Mouse (Mus musculus) forebrain, postnatal 0 days (tissue): Measurements from ENCODE around the gene Fam111a. TPM values are rescaled to one million over a fixed set of nuclear protein-coding genes. Genes with fewer than 3 reads are reported as not detected.
A peak's percentile ranks its signal among the peaks of the same experiment; 100 is the strongest.
"Not testable (repeated sequence)": the region's sequence is repeated elsewhere in the genome, so short reads cannot be mapped to it uniquely, and the experiment has no call there.

Experiments
- ATAC-seq: fragments of 200-750 bp; cut with Nextera tagmentation; 2 replicates; pipeline ENCODE4 v1.8.0; 2017; ENCODE audit warnings: mild to moderate bottlenecking, moderate library complexity
- DNase-seq: peaks from one replicate; pipeline ENCODE4 v3.0.0-alpha.2; 2015
- H3K27ac ChIP-seq: fragments of 300-500 bp; sonication (generic); 2 replicates; pipeline ENCODE4 v1.5.1; 2014; ENCODE audit warnings: low read depth, mild to moderate bottlenecking, antibody characterized with exemption, low read length, moderate library complexity, mixed read lengths
- H3K27me3 ChIP-seq: fragments of 300-500 bp; sonication (generic); 2 replicates; pipeline ENCODE4 v1.6.1; 2014; ENCODE audit warnings: mild to moderate bottlenecking, low read length, mixed read lengths; ENCODE audit not compliant: insufficient read depth
- H3K36me3 ChIP-seq: fragments of 300-500 bp; sonication (generic); 2 replicates; pipeline ENCODE4 v1.6.1; 2014; ENCODE audit warnings: mild to moderate bottlenecking, moderate library complexity; ENCODE audit not compliant: insufficient read depth
- H3K4me1 ChIP-seq: fragments of 300-500 bp; sonication (generic); 2 replicates; pipeline ENCODE4 v1.6.1; 2014; ENCODE audit warnings: antibody characterized with exemption; ENCODE audit not compliant: insufficient read depth
- H3K4me2 ChIP-seq: fragments of 300-500 bp; sonication (generic); 2 replicates; pipeline ENCODE4 v1.6.1; 2014; ENCODE audit warnings: low read depth, mild to moderate bottlenecking, moderate library complexity
- H3K4me3 ChIP-seq: fragments of 300-500 bp; sonication (generic); 2 replicates; pipeline ENCODE4 v1.5.1; 2014; ENCODE audit warnings: low read depth, low read length, mixed read lengths
- H3K9ac ChIP-seq: fragments of 300-500 bp; sonication (generic); 2 replicates; pipeline ENCODE4 v1.6.1; 2014; ENCODE audit warnings: mild to moderate bottlenecking
- H3K9me3 ChIP-seq: fragments of 300-500 bp; sonication (generic); 2 replicates; pipeline ENCODE4 v1.6.1; 2016; ENCODE audit warnings: low read length
- CTCF ChIP-seq: sonication (generic); IDR thresholded peaks from 2 replicates; pipeline ENCODE4 v1.5.1; 2016; ENCODE audit warnings: antibody characterized with exemption, control low read depth, low read depth
- WGBS: fragments of 180-500 bp; shearing (Covaris S2); extraction: QIAGEN DNeasy Blood & Tissue Kit; methylation state at CpG from one replicate; pipeline ENCODE4 v1.1.7; 2014; 5-methylcytosine and 5-hydroxymethylcytosine counted together
- polyA plus RNA-seq: library from polyadenylated mRNA; unstranded; fragments of >200 nt; fragmentation: Nextera tagmentation; extraction: Ambion mirVana; gene quantifications from 2 replicates; pipeline ENCODE4 v1.2.1, GENCODE M21; 2015
- total RNA-seq: library from RNA; depleted of rRNA; stranded (reverse); fragments of >200 nt; gene quantifications from 2 replicates; pipeline ENCODE4 v1.2.3, GENCODE M21; 2014; rRNA removed

Fam111a gene
- total RNA-seq: 4.3 and 4.4 TPM in 2 replicates
- 2.9 and 3.2 TPM in 2 replicates for polyA plus RNA-seq

- H3K36me3 ChIP-seq, H3K4me1 ChIP-seq, H3K4me2 ChIP-seq, ATAC-seq, H3K27me3 ChIP-seq, H3K9ac ChIP-seq, DNase-seq, H3K9me3 ChIP-seq, H3K27ac ChIP-seq, H3K4me3 ChIP-seq: not testable (repeated sequence)
- WGBS: 98% methylated on average over 11 of the region's 11 CpGs
These were observed at the start of gene Fam111a for GRCm38 (mm10) chr19:12545440-12545839. Fam111a (plus strand) TSS chr19:12545740.

- ATAC-seq (no peak), DNase-seq (no peak)
- Histone ChIP-seq H3K4me3 (no peak overlapping the region), H3K4me2 (no peak overlapping the region), H3K9me3 (no peaks in the 10 kb centered on the region), H3K4me1 (peaks cover 21% of the 10 kb centered on the region), H3K9ac (no peak overlapping the region), H3K36me3 (peaks cover 11% of the 10 kb centered on the region), H3K27ac (no peak overlapping the region), H3K27me3 (no peaks in the 10 kb centered on the region)
- TF ChIP-seq CTCF: no peak
- WGBS: 92% methylated on average over 2 of the region's 2 CpGs
These were observed 49.3 kb upstream of the Fam111a start for GRCm38 (mm10) chr19:12496241-12496640.

- DNase-seq: no peak
- TF ChIP-seq CTCF: no peak
- peak overlapping the region; percentile 79 for H3K4me2 ChIP-seq
These were observed 47.6 kb upstream of the Fam111a start for GRCm38 (mm10) chr19:12497909-12498308.

DNA sequence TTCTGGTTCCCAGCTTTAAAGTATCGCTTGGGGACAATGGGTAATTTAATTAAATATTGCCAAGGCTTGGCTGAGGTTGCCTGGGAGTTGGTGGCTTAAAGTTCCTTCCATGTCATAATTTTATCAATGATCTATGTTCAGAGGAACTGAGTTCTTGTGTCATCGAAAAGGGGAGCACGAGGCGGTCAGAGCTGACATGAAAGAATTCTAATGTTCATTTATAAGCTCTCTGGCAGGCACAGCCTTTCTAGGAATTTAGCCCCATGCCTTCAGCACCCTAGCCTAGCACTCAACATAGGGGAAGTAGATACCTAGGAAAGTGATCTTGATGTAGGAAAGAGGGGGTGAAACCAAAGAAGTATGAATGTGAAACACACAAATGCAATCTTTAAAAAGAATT, 47.2 kb upstream of the Fam111a start:
- Histone ChIP-seq H3K4me2 (peak overlapping the region; percentile 79), H3K9me3 (no peaks in the 10 kb centered on the region), H3K27me3 (no peaks in the 10 kb centered on the region), H3K9ac (no peak overlapping the region), H3K36me3 (no peaks in the 10 kb centered on the region), H3K4me1 (peaks cover 21% of the 10 kb centered on the region), H3K4me3 (no peak overlapping the region), H3K27ac (0 out of 2 replicates have a peak overlapping the region, but pooled peaks have one; percentile 16)
- ATAC-seq: no peak
- WGBS: 69% methylated on average over 4 of the region's 4 CpGs
- no peak for TF ChIP-seq CTCF
- DNase-seq: no peak

More at GRCm38 (mm10) chr19:12497909-12498308, 47.6 kb upstream of the Fam111a start:
- H3K36me3 ChIP-seq: no peaks in the 10 kb centered on the region
- H3K27me3 ChIP-seq: no peaks in the 10 kb centered on the region
- no peaks in the 10 kb centered on the region for H3K9me3 ChIP-seq
- H3K27ac ChIP-seq: no peak overlapping the region
- no peak overlapping the region for H3K4me3 ChIP-seq
- peaks cover 21% of the 10 kb centered on the region for H3K4me1 ChIP-seq
- no peak for ATAC-seq
- 56% methylated on average over 2 of the region's 2 CpGs for WGBS
- H3K9ac ChIP-seq: no peak overlapping the region

GRCm38 (mm10) chr19:12498941-12499340, 46.6 kb upstream of the Fam111a start:
- ATAC-seq (no peak), DNase-seq (no peak)
- Histone ChIP-seq H3K9ac (no peak overlapping the region), H3K4me2 (peak overlapping the region; percentile 79), H3K4me1 (peaks cover 15% of the 10 kb centered on the region), H3K4me3 (peak overlapping the region; percentile 80), H3K27me3 (no peaks in the 10 kb centered on the region), H3K36me3 (no peaks in the 10 kb centered on the region), H3K27ac (no peak overlapping the region), H3K9me3 (no peaks in the 10 kb centered on the region)
- WGBS: 71% methylated on average over 1 of the region's 1 CpGs
- no peak for TF ChIP-seq CTCF

DNA sequence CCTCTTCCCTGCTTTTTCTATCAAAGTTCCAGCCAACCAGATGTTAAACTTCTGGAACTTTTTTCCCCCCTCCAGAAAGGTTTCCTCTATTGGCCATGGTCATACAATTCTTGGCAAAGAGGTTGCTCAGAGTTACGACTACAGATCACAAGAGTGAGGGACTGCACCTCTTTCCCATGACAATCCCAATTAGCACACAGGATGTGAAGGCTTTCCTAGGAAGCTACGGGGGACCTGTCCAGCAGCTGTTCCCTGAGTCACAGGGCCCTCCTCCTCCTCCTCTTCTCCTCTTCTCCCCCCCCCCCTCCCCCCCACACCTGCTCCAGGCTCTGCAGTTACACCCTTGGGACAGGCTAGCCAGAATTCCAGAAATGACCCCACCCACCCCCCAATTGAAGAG, 46.1 kb upstream of the Fam111a start:
- Histone ChIP-seq H3K4me2 (peak overlapping the region; percentile 79), H3K9me3 (no peaks in the 10 kb centered on the region), H3K4me1 (peaks cover 14% of the 10 kb centered on the region), H3K27me3 (no peaks in the 10 kb centered on the region), H3K27ac (peak overlapping the region; percentile 91; the same call in 1 of the 2 replicates), H3K4me3 (peak overlapping the region; percentile 80), H3K36me3 (no peaks in the 10 kb centered on the region), H3K9ac (peak overlapping the region; percentile 95)
- 8% methylated on average over 2 of the region's 2 CpGs for WGBS
- DNase-seq (no peak), ATAC-seq (no peak)
- TF ChIP-seq CTCF: no peak

DNA sequence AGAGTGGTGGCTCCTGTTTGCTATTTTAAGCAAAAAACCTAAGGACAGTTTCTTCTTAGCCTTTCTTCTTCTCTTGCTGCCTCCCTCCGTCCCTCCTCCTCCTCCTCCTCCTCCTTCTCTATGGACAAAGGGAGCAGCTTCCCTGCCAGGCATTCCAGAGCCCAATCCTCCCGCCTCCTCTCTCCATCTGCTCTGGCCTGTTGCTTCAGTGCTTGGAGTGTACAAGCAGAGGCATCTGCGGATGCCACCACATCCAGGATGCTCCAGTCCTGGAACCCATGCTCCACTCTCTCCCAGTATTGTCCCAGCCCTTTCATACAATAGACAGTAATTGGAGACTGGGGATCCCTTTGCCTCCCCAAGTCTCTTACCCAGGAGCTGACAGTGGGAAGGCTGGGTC, 45.4 kb upstream of the Fam111a start:
- ATAC-seq: peak; percentile 26

More for the DNA sequence above, 45.4 kb upstream of the Fam111a start:
- DNase-seq: peak; percentile 63
- WGBS: 2% methylated on average over 3 of the region's 3 CpGs
- Histone ChIP-seq H3K4me3 (peak overlapping the region; percentile 80), H3K9me3 (no peaks in the 10 kb centered on the region), H3K9ac (peak overlapping the region; percentile 95), H3K36me3 (no peaks in the 10 kb centered on the region), H3K4me1 (peaks cover 14% of the 10 kb centered on the region), H3K27ac (peak overlapping the region; percentile 91), H3K4me2 (peak overlapping the region; percentile 79), H3K27me3 (no peaks in the 10 kb centered on the region)
- no peak for TF ChIP-seq CTCF
